Mouse (Mus musculus) CD4-positive naive resting alpha-beta T cell, adult 57 days (primary cell): ENCODE measurements around the gene Slco1c1. TPM values are rescaled to one million over a fixed set of nuclear protein-coding genes. Genes with fewer than 3 reads are reported as not detected.

Experiments
- total RNA-seq: library from RNA; stranded (reverse); gene quantifications from one replicate; pipeline ENCODE4 v1.2.4, GENCODE M21; 2023

The Slco1c1 gene
- not detected for total RNA-seq

DNA sequence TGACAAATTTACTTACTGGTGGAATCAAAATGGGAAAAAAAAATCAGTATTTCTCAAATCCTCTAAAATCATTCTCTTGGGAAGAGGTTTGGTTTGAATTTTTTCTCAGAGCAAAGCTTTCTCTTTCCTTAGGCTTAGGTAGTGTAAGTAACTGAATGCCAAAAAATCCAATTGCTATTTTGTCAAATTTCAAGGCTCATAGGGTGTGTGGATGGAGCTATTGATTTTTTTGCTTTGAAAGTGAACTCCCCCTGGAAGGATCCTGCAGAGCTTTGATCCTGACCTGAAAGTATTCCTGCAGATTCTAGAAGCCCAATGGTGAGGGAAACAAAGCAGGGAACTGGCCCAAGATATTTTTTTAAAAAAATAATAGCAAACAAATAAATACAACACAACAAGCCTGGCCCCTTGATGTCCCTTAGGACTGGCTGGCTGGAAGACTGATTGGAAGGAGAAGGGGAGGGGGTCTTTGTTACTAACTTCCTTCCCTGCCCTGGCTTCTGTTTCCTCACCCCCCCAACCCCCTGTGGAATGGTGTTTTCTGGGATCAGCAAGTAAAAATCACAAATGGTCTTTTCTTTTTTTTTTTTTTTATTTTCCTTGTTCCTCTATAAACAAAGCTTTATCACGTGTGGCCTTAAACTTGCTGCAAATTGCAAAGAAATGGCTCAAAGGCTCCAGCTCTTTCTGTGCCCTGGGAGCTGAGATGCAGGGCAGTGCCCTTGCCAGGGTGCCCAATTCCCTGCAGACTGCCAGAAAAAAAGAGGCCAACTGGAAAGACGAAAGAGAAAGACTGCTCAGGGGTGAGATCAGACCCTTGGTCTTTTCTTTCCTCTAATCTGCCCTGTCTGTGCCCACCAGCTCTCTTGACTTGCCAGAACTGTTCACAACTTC, at the start of gene Slco1c1:
Gene Slco1c1 (plus strand): TSS at position 622 of the 894 bp plus-strand sequence.

Other genes with a start within 250 kb of the Slco1c1 start
- gene Slco1b2, start 105.2 kb downstream of the Slco1c1 start, total RNA-seq: not detected
- gene Gm5724, start 249.4 kb downstream of the Slco1c1 start, total RNA-seq: not detected